Mouse (Mus musculus): Measurements from ENCODE around the gene Smyd3.

- TF ChIP-seq CTCF (IDR thresholded peaks at IDR 0.05; ENCODE audit: control insufficient read depth, insufficient read depth, insufficient read length) (no peak), MYOG (IDR thresholded peaks at IDR 0.05; ENCODE audit: control insufficient read depth, extremely low read depth, insufficient read length) (no peak), USF1 (IDR thresholded peaks at IDR 0.05; ENCODE audit: low read depth) (no peak), MAX (IDR thresholded peaks at IDR 0.05) (no peak)
Measured at GRCm38 (mm10) chr1:179499257-179499656, 18.6 kb downstream of the Smyd3 start.

All from C2C12 (cell line).